Mouse (Mus musculus): Measurements from ENCODE around the gene Cdk12. TPM values are rescaled to one million over a fixed set of nuclear protein-coding genes. Genes with fewer than 3 reads are reported as not detected.

Gene Cdk12
- polyA plus RNA-seq, 1 experiment from 2014 or later: 14.6 TPM

GRCm38 (mm10) chr11:98265891-98266290, 63.0 kb downstream of the Cdk12 start:
- H3K9me3 ChIP-seq (ENCODE audit: control insufficient read depth, low read length): no peaks in the 10 kb centered on the region
- H3K27me3 ChIP-seq (ENCODE audit: control insufficient read depth, insufficient read depth, low read length): no peaks in the 10 kb centered on the region
- DNase-seq (ENCODE audit: low spot score): no peak
- H3K4me2 ChIP-seq (ENCODE audit: low read depth, severe bottlenecking): no peak overlapping the region
- no peak overlapping the region for H3K9ac ChIP-seq (ENCODE audit: low read length)
- H3K4me1 ChIP-seq (ENCODE audit: control insufficient read depth, insufficient read depth, low read length): no peaks in the 10 kb centered on the region
- no peaks in the 10 kb centered on the region; the same call in 1 of the 2 replicates for H3K36me3 ChIP-seq (ENCODE audit: control insufficient read depth, insufficient read depth, low read length)
- H3K27ac ChIP-seq (replicated peaks; ENCODE audit: low read depth, low read length): no peak overlapping the region
- no peak for ATAC-seq (ENCODE audit: insufficient number of reproducible peaks, low FRiP score, low TSS enrichment, low read depth)
- no peak overlapping the region for H3K4me3 ChIP-seq (ENCODE audit: low read depth, low read length)
- WGBS: 83% methylated on average over 5 of the region's 5 CpGs

DNA sequence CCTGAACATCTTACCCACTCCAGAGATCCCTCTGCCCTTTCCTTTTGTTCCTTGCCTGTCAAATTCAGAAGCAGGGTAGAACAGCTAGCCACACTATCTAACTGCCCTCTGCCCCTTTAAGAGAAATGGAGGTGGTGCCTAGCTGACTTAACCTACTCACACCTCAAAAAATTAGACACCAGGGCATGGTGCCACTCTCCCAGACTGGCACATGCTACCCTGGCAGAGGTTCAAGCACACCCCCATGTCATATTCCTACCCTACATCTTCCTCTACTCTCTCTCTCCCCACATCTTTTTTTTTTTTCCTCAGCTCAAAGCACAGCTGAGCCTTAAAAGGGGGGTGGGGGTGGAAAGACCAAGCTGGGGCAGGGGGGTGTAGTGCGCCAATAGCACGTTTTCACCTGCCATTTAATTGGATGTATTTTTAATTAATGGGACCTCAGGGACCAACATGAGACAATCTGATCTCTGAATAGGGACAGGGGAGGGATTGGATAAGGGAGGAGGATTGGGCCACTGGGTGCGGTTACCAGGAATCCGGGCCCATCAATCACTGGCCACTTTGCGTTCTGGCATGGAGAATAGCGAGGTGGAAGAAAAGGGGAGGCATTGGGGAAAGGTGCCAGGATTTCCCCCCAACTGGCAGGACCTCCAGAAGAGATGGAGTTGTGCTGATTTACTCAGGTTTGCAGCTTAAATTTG, 64.0 kb downstream of the Cdk12 start:
- DNase-seq (ENCODE audit: low spot score) (no peak), ATAC-seq (ENCODE audit: insufficient number of reproducible peaks, low FRiP score, low TSS enrichment, low read depth) (no peak)
- WGBS: 68% methylated on average over 6 of the region's 6 CpGs
- Histone ChIP-seq H3K27me3 (ENCODE audit: control insufficient read depth, insufficient read depth, low read length) (no peaks in the 10 kb centered on the region), H3K4me3 (ENCODE audit: low read depth, low read length) (no peak overlapping the region), H3K4me1 (ENCODE audit: control insufficient read depth, insufficient read depth, low read length) (no peaks in the 10 kb centered on the region), H3K27ac (replicated peaks; ENCODE audit: low read depth, low read length) (no peak overlapping the region), H3K9ac (ENCODE audit: low read length) (no peak overlapping the region), H3K9me3 (ENCODE audit: control insufficient read depth, low read length) (no peaks in the 10 kb centered on the region), H3K36me3 (ENCODE audit: control insufficient read depth, insufficient read depth, low read length) (no peaks in the 10 kb centered on the region; the same call in 1 of the 2 replicates), H3K4me2 (ENCODE audit: low read depth, severe bottlenecking) (no peak overlapping the region)

DNA sequence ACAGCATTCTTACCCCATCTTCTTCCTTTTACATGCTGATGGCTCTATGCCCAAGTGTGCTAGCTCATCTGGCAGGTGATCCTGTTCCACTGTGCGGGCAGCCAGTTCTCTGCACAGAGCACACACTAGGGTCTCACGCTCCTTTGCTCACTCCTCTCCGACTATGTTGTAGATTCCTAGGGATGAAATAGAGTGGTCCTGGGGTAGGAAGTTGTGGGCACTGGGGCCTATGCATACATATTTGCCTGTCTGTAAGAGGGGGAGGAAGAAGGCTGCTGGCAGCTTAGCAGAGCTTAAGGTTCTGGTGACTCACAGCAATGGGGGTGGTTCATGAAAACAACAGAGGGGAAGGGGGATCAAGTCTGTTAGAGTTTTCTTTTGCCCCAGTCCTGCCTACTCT, 67.2 kb downstream of the Cdk12 start:
- peaks cover 5% of the 10 kb centered on the region for H3K36me3 ChIP-seq (ENCODE audit: control insufficient read depth, insufficient read depth, low read length)
- no peak for ATAC-seq (ENCODE audit: insufficient number of reproducible peaks, low FRiP score, low TSS enrichment, low read depth)
- no peak overlapping the region for H3K4me2 ChIP-seq (ENCODE audit: low read depth, severe bottlenecking)
- DNase-seq (ENCODE audit: low spot score): no peak
- H3K27me3 ChIP-seq (ENCODE audit: control insufficient read depth, insufficient read depth, low read length): no peaks in the 10 kb centered on the region
- no peak overlapping the region for H3K9ac ChIP-seq (ENCODE audit: low read length)
- H3K9me3 ChIP-seq (ENCODE audit: control insufficient read depth, low read length): no peaks in the 10 kb centered on the region
- no peak overlapping the region for H3K27ac ChIP-seq (replicated peaks; ENCODE audit: low read depth, low read length)
- 94% methylated on average over 3 of the region's 3 CpGs for WGBS
- no peak overlapping the region for H3K4me3 ChIP-seq (ENCODE audit: low read depth, low read length)
- H3K4me1 ChIP-seq (ENCODE audit: control insufficient read depth, insufficient read depth, low read length): no peaks in the 10 kb centered on the region

DNA sequence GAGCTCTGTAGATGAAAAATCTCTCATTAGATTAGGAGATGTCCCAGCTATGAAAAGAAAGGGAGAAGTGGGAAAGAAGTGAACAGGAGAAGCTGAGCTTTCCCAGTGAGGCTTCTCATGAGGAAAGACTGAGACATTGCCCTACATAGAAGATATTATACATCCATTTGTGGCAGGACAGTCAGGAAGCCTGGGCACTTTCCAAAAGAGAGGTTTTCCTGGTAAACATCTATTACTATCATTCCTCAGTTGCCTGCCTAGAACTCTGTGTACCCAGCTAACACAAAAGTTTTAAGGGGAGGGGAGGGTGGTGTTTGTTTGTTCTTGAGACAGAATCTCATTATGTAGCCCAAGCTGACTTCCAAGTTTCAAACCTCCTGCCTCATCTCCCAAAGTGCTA, 67.6 kb downstream of the Cdk12 start:
- Histone ChIP-seq H3K4me1 (ENCODE audit: control insufficient read depth, insufficient read depth, low read length) (no peaks in the 10 kb centered on the region), H3K27ac (replicated peaks; ENCODE audit: low read depth, low read length) (no peak overlapping the region), H3K4me2 (ENCODE audit: low read depth, severe bottlenecking) (no peak overlapping the region), H3K9ac (ENCODE audit: low read length) (no peak overlapping the region), H3K27me3 (ENCODE audit: control insufficient read depth, insufficient read depth, low read length) (no peaks in the 10 kb centered on the region), H3K4me3 (ENCODE audit: low read depth, low read length) (no peak overlapping the region), H3K9me3 (ENCODE audit: control insufficient read depth, low read length) (no peaks in the 10 kb centered on the region), H3K36me3 (ENCODE audit: control insufficient read depth, insufficient read depth, low read length) (peaks cover 5% of the 10 kb centered on the region)
- DNase-seq (ENCODE audit: low spot score) (no peak), ATAC-seq (ENCODE audit: insufficient number of reproducible peaks, low FRiP score, low TSS enrichment, low read depth) (no peak)

DNA sequence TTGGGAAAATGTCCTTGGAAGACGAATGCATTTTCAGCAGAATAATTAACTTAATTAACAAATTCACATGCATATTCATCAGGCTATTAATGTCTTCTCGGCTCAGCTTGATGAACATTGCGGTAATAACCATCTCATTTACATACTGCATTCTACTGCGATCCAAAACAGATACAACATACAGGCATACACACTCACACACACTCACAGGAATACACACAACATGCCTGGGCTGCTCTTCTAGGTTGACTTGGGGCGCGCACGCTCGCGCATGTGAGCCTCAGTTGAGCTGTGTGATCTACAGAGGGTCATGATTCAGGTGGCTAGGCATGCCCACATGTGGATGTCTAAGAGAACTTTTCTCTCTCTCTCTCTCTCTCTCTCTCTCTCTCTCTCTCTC, 80.9 kb downstream of the Cdk12 start:
- no peak overlapping the region for H3K4me3 ChIP-seq (ENCODE audit: low read depth, low read length)
- 30% methylated on average over 9 of the region's 9 CpGs for WGBS

GRCm38 (mm10) chr11:98284230-98284629, 81.4 kb downstream of the Cdk12 start:
- Histone ChIP-seq H3K9ac (ENCODE audit: low read length) (no peak overlapping the region), H3K27ac (replicated peaks; ENCODE audit: low read depth, low read length) (no peak overlapping the region), H3K9me3 (ENCODE audit: control insufficient read depth, low read length) (no peaks in the 10 kb centered on the region), H3K27me3 (ENCODE audit: control insufficient read depth, insufficient read depth, low read length) (no peaks in the 10 kb centered on the region), H3K4me2 (ENCODE audit: low read depth, severe bottlenecking) (peak overlapping the region; percentile 30; the same call in 1 of the 2 replicates), H3K4me1 (ENCODE audit: control insufficient read depth, insufficient read depth, low read length) (no peaks in the 10 kb centered on the region), H3K4me3 (ENCODE audit: low read depth, low read length) (0 out of 2 replicates have a peak overlapping the region, but pooled peaks have one; percentile 17), H3K36me3 (ENCODE audit: control insufficient read depth, insufficient read depth, low read length) (0 out of 2 replicates have a peak, but pooled peaks cover 2% of the 10 kb centered on the region)
- DNase-seq (ENCODE audit: low spot score): peak; percentile 34
- WGBS: 1% methylated on average over 14 of the region's 17 CpGs
- no peak for ATAC-seq (ENCODE audit: insufficient number of reproducible peaks, low FRiP score, low TSS enrichment, low read depth)

More for the DNA sequence above, 80.9 kb downstream of the Cdk12 start:
- no peak overlapping the region for H3K27ac ChIP-seq (replicated peaks; ENCODE audit: low read depth, low read length)
- H3K27me3 ChIP-seq (ENCODE audit: control insufficient read depth, insufficient read depth, low read length): no peaks in the 10 kb centered on the region
- H3K4me2 ChIP-seq (ENCODE audit: low read depth, severe bottlenecking): no peak overlapping the region
- H3K36me3 ChIP-seq (ENCODE audit: control insufficient read depth, insufficient read depth, low read length): 0 out of 2 replicates have a peak, but pooled peaks cover 2% of the 10 kb centered on the region
- H3K9me3 ChIP-seq (ENCODE audit: control insufficient read depth, low read length): no peaks in the 10 kb centered on the region
- H3K9ac ChIP-seq (ENCODE audit: low read length): no peak overlapping the region
- no peak for DNase-seq (ENCODE audit: low spot score)
- ATAC-seq (ENCODE audit: insufficient number of reproducible peaks, low FRiP score, low TSS enrichment, low read depth): no peak
- H3K4me1 ChIP-seq (ENCODE audit: control insufficient read depth, insufficient read depth, low read length): no peaks in the 10 kb centered on the region

DNA sequence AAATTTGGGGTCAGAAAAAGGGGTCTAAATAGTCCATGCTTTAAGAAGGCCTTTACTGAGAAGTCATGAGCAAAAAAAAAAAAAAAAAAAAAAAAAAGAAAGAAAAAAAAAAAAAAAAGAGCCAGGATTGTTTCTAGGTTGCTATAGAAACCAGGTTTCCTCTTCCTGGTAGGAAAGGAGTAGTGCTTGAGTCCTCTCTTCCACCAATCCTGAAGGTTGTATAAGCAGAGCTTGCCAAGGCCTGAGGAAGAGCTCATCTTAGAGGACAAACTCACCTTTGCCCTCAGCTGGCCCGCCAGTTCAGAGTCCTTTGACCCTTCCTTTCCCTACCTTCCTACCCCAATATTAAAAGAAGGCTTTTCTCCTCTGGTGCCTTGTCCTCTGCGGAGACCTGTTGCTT, 82.5 kb downstream of the Cdk12 start:
- Histone ChIP-seq H3K4me2 (ENCODE audit: low read depth, severe bottlenecking) (no peak overlapping the region), H3K36me3 (ENCODE audit: control insufficient read depth, insufficient read depth, low read length) (no peaks in the 10 kb centered on the region), H3K9ac (ENCODE audit: low read length) (no peak overlapping the region), H3K27me3 (ENCODE audit: control insufficient read depth, insufficient read depth, low read length) (no peaks in the 10 kb centered on the region), H3K4me3 (ENCODE audit: low read depth, low read length) (no peak overlapping the region), H3K4me1 (ENCODE audit: control insufficient read depth, insufficient read depth, low read length) (no peaks in the 10 kb centered on the region), H3K27ac (replicated peaks; ENCODE audit: low read depth, low read length) (no peak overlapping the region), H3K9me3 (ENCODE audit: control insufficient read depth, low read length) (no peaks in the 10 kb centered on the region)
- no peak for ATAC-seq (ENCODE audit: insufficient number of reproducible peaks, low FRiP score, low TSS enrichment, low read depth)
- WGBS: 58% methylated on average over 2 of the region's 2 CpGs
- no peak for DNase-seq (ENCODE audit: low spot score)

GRCm38 (mm10) chr11:98287531-98287930, 84.7 kb downstream of the Cdk12 start:
- no peak for DNase-seq (ENCODE audit: low spot score)
- Histone ChIP-seq H3K4me2 (ENCODE audit: low read depth, severe bottlenecking) (no peak overlapping the region), H3K27ac (replicated peaks; ENCODE audit: low read depth, low read length) (no peak overlapping the region), H3K4me3 (ENCODE audit: low read depth, low read length) (no peak overlapping the region), H3K27me3 (ENCODE audit: control insufficient read depth, insufficient read depth, low read length) (no peaks in the 10 kb centered on the region), H3K9ac (ENCODE audit: low read length) (no peak overlapping the region), H3K4me1 (ENCODE audit: control insufficient read depth, insufficient read depth, low read length) (no peaks in the 10 kb centered on the region), H3K9me3 (ENCODE audit: control insufficient read depth, low read length) (no peaks in the 10 kb centered on the region), H3K36me3 (ENCODE audit: control insufficient read depth, insufficient read depth, low read length) (no peaks in the 10 kb centered on the region)
- 49% methylated on average over 5 of the region's 5 CpGs for WGBS
- ATAC-seq (ENCODE audit: insufficient number of reproducible peaks, low FRiP score, low TSS enrichment, low read depth): no peak

GRCm38 (mm10) chr11:98287961-98288360, 85.1 kb downstream of the Cdk12 start:
- Histone ChIP-seq H3K4me3 (ENCODE audit: low read depth, low read length) (no peak overlapping the region), H3K9ac (ENCODE audit: low read length) (no peak overlapping the region), H3K9me3 (ENCODE audit: control insufficient read depth, low read length) (no peaks in the 10 kb centered on the region), H3K36me3 (ENCODE audit: control insufficient read depth, insufficient read depth, low read length) (no peaks in the 10 kb centered on the region), H3K4me1 (ENCODE audit: control insufficient read depth, insufficient read depth, low read length) (no peaks in the 10 kb centered on the region), H3K27ac (replicated peaks; ENCODE audit: low read depth, low read length) (no peak overlapping the region), H3K27me3 (ENCODE audit: control insufficient read depth, insufficient read depth, low read length) (no peaks in the 10 kb centered on the region), H3K4me2 (ENCODE audit: low read depth, severe bottlenecking) (no peak overlapping the region)
- WGBS: 56% methylated on average over 7 of the region's 7 CpGs
- ATAC-seq (ENCODE audit: insufficient number of reproducible peaks, low FRiP score, low TSS enrichment, low read depth) (no peak), DNase-seq (ENCODE audit: low spot score) (no peak)

All from limb, embryonic 11.5 days (tissue).